11 mouse cellular contexts compared by ENCODE assay signal in the genomic region with DNA sequence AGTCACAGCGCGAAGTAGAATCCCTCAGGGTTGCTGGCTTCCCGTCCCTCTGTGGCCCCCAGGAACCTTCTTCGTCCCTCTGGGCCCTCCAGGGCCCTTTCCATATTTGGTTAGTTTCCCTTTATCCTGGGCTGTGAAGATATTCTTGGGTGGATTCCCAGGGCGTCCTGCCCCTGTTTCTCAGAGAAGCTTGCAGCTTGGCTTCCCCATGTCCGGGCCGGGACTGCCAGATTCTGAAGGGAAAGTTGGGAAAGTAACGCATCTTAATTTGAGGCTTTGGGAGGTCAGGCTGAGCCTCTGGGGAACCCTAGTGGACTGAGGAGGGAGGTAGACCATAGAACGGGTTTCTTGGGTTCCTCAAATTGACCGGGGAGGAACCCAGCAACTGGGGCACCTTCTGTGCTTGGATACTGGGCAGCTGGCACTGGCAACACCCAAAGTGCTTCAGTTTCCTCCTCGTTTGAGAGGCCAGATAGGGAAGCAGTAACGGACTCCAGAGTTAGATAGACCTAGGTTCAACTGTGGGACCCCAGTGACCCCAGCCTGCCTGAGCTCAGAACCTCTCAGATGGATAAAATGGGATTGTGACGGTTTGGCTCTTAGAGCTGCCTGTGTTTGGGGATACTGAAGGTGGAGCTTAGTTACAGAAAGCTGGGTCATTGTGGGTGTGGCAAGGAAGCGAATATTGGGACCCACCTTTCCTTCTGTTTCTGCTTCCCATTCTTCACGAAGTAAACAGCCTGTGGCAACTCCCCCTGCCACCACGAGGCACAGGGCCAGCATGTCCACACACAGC. TPM values are rescaled to one million over a fixed set of nuclear protein-coding genes. Genes with fewer than 3 reads are reported as not detected.
DNase-seq lines count a peak whose midpoint lies in the region; ATAC-seq lines count a peak whose summit lies in the region.
"Had no signal": no experiment of that assay in that cellular context is flagged by ENCODE, and none has a peak within 500 bp of the region (broad histone marks: within the 10 kb centered on the region; RNA-seq: fewer than 3 reads in every experiment).

No protein-coding gene starts in this region.

- H3K27ac ChIP-seq in limb, embryonic 10.5 days = peak overlapping the region; percentile 65

- peak; percentile 44 for ATAC-seq in erythroid progenitor cell, adult 5-6 weeks (replicated peaks; ENCODE audit: low FRiP score, poor library complexity, severe bottlenecking)

- peak; percentile 18 to 51 for DNase-seq in kidney, postnatal 25 days
- DNase-seq in kidney, postnatal 14 days = no peak
- DNase-seq in limb, embryonic 10.5 days (ENCODE audit: low spot score) = peak; percentile 29
- DNase-seq in lung, postnatal 4 days = peak; percentile 51 to 66
- DNase-seq in right cerebral cortex, postnatal 36 days (ENCODE audit: low spot score in 2 of 2) = no peak
- no peak for DNase-seq in left cerebral cortex, adult 9 months (ENCODE audit: low spot score in 2 of 2)
- DNase-seq in adrenal gland, adult 8-10 months = no peak
- DNase-seq: embryo, embryonic 11 days; kidney, adult 11 months had no signal

- peaks cover 93% of the 10 kb centered on the region for H3K4me1 ChIP-seq in limb, embryonic 10.5 days

- H3K36me3 ChIP-seq in limb, embryonic 10.5 days = no peaks in the 10 kb centered on the region

- 87% methylated on average over 16 of the region's 16 CpGs for WGBS in limb, embryonic 10.5 days

- no peaks in the 10 kb centered on the region for H3K9me3 ChIP-seq in limb, embryonic 10.5 days (replicated peaks)

- peaks cover 50% of the 10 kb centered on the region for H3K27me3 ChIP-seq in limb, embryonic 10.5 days (ENCODE audit: low read depth, poor library complexity, severe bottlenecking)
- H3K27me3 ChIP-seq: CH12.LX had no signal

- no peak overlapping the region for H3K4me3 ChIP-seq in limb, embryonic 10.5 days

RNA-seq across cellular contexts. Expression of a gene that starts 3.4 kb away (rescaled TPM):
- total RNA-seq in erythroid progenitor cell, adult 5-6 weeks (2015; ENCODE audit: low replicate concordance) = 1.4 and 10.9 TPM in 2 replicates
- total RNA-seq in erythroid progenitor cell, adult 5-6 weeks (2017; ENCODE audit: low replicate concordance) = 10.0 and 12.7 TPM in 2 replicates
- 20.9 and 29.8 TPM in 2 replicates for polyA plus RNA-seq in limb, embryonic 10.5 days (2016; fragmentation: Nextera tagmentation; extraction: Ambion mirVana)
- 10 to 100 TPM; 75.0 to 92.2 (median 80.6) TPM for total RNA-seq in adrenal gland, adult 8-10 months (2022)

RNA-seq across cellular contexts. Expression of a gene that starts 27.2 kb away (rescaled TPM):
- 122 and 138 TPM in 2 replicates for total RNA-seq in erythroid progenitor cell, adult 5-6 weeks (2015; ENCODE audit: low replicate concordance)
- 83.9 and 105 TPM in 2 replicates for total RNA-seq in erythroid progenitor cell, adult 5-6 weeks (2017; ENCODE audit: low replicate concordance)
- 301 and 316 TPM in 2 replicates for polyA plus RNA-seq in limb, embryonic 10.5 days (2016; fragmentation: Nextera tagmentation; extraction: Ambion mirVana)
- total RNA-seq in adrenal gland, adult 8-10 months (2022) = 100 to 1,000 TPM; 190 to 233 (median 209) TPM

Comparison
In these comparisons a context has a peak if more than half of its experiments do, and no peak if none do; other contexts are left out.
1. DNase-seq: peak in kidney, postnatal 25 days (2 of 2), limb, embryonic 10.5 days (single experiment) and lung, postnatal 4 days (2 of 2); none in kidney, postnatal 14 days (single experiment), right cerebral cortex, postnatal 36 days (0 of 2), left cerebral cortex, adult 9 months (0 of 2) and adrenal gland, adult 8-10 months (single experiment).
2. RNA of a gene that starts 3.4 kb away (total RNA-seq): 75.0 to 92.2 TPM in adrenal gland, adult 8-10 months; 1.4 to 12.7 TPM in erythroid progenitor cell, adult 5-6 weeks; every median in the first group is over 4 times any median in the second.